Mouse (Mus musculus) midbrain, embryonic 15.5 days (tissue): ENCODE measurements around the gene Pitx3. TPM values are rescaled to one million over a fixed set of nuclear protein-coding genes. Genes with fewer than 3 reads are reported as not detected.
"Not testable (repeated sequence)": the region's sequence is repeated elsewhere in the genome, so short reads cannot be mapped to it uniquely, and the experiment has no call there.

Experiments used
- ATAC-seq: fragments of 200-750 bp; cut with Nextera tagmentation; replicated peaks from 2 replicates; pipeline ENCODE4 v1.8.0; 2017; ENCODE audit warnings: moderate TSS enrichment
- H3K27ac ChIP-seq: fragments of 300-500 bp; sonication (generic); 2 replicates; pipeline ENCODE4 v1.5.1; 2015; ENCODE audit warnings: mild to moderate bottlenecking, inconsistent platforms
- H3K27me3 ChIP-seq: fragments of 300-500 bp; sonication (generic); replicated peaks from 2 replicates; pipeline ENCODE4 v1.6.1; 2015; ENCODE audit warnings: inconsistent platforms
- H3K36me3 ChIP-seq: fragments of 300-500 bp; sonication (generic); replicated peaks from 2 replicates; pipeline ENCODE4 v1.6.1; 2015; ENCODE audit warnings: inconsistent platforms
- H3K4me1 ChIP-seq: fragments of 300-500 bp; sonication (generic); 2 replicates; pipeline ENCODE4 v1.6.1; 2015; ENCODE audit warnings: inconsistent platforms
- H3K4me2 ChIP-seq: fragments of 300-500 bp; sonication (generic); 2 replicates; pipeline ENCODE4 v1.6.1; 2015; ENCODE audit warnings: inconsistent platforms, mild to moderate bottlenecking, moderate library complexity
- H3K4me3 ChIP-seq: fragments of 300-500 bp; sonication (generic); 2 replicates; pipeline ENCODE4 v1.5.1; 2015; ENCODE audit warnings: mild to moderate bottlenecking, inconsistent platforms
- H3K9ac ChIP-seq: fragments of 300-500 bp; sonication (generic); 2 replicates; pipeline ENCODE4 v1.6.1; 2015; ENCODE audit warnings: mild to moderate bottlenecking, inconsistent platforms
- H3K9me3 ChIP-seq: fragments of 300-500 bp; sonication (generic); 2 replicates; pipeline ENCODE4 v1.6.1; 2016; ENCODE audit warnings: inconsistent platforms
- WGBS: fragments of 180-500 bp; shearing (Covaris S2); methylation state at CpG from one replicate; pipeline ENCODE4 v1.1.7; 2015; ENCODE audit warnings: mixed read lengths; 5-methylcytosine and 5-hydroxymethylcytosine counted together
- polyA plus RNA-seq: library from polyadenylated mRNA; unstranded; fragments of >200 nt; fragmentation: Nextera tagmentation; extraction: Ambion mirVana; gene quantifications from 2 replicates; pipeline ENCODE4 v1.2.1, GENCODE M21; 2015

Pitx3 gene
- polyA plus RNA-seq, 1 experiment from 2014 or later = 6.2 TPM

DNA sequence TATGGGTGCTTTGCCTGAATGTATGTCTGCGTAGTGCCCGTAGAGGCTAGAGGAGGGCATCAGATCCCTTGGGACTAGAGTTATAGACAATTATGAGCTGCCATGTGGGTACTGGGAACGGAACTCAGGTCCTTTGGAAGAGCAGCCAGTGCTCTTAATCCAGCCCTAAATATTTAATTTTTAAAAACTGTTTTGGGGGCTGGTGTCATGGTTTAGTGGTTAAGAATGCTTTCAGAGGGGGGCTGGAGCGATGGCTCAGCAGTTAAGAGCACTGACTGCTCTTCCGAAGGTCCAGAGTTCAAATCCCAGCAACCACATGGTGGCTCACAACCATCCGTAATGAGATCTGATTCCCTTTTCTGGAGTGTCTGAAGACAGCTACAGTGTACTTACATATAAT is 18.4 kb downstream of the Pitx3 start:
- not testable (repeated sequence) for H3K9me3 ChIP-seq, H3K36me3 ChIP-seq, H3K27ac ChIP-seq, H3K4me2 ChIP-seq, H3K9ac ChIP-seq, H3K4me1 ChIP-seq, ATAC-seq, H3K4me3 ChIP-seq
- H3K27me3 ChIP-seq = peaks cover 41% of the 10 kb centered on the region
- 80% methylated on average over 6 of the region's 6 CpGs for WGBS

DNA sequence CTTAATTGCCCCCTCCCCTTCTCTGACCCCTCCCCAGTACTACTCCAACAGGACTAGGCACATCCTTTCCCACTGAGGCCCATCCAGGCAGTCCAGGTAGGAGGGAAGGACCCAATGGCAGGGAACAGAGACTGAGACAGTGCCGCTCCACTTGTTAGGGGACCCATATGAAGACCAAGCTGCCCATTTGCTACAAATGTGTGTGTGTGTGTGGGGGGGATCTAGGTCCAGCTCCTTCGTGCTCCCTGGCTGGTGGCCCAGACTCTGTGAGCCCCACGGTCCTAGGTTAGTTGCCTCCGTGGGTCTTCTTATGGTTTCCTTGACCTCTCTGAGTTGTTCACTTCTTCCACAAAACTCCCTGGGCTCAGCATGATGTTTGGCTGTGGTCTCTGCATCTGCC is 21.8 kb downstream of the Pitx3 start:
- no peak overlapping the region for H3K4me2 ChIP-seq
- H3K4me3 ChIP-seq = no peak overlapping the region
- H3K27me3 ChIP-seq = peaks cover 13% of the 10 kb centered on the region
- H3K4me1 ChIP-seq = no peaks in the 10 kb centered on the region
- 90% methylated on average over 4 of the region's 4 CpGs for WGBS
- no peak overlapping the region for H3K9ac ChIP-seq
- no peaks in the 10 kb centered on the region for H3K36me3 ChIP-seq
- no peak for ATAC-seq
- H3K9me3 ChIP-seq = no peaks in the 10 kb centered on the region
- no peak overlapping the region for H3K27ac ChIP-seq

DNA sequence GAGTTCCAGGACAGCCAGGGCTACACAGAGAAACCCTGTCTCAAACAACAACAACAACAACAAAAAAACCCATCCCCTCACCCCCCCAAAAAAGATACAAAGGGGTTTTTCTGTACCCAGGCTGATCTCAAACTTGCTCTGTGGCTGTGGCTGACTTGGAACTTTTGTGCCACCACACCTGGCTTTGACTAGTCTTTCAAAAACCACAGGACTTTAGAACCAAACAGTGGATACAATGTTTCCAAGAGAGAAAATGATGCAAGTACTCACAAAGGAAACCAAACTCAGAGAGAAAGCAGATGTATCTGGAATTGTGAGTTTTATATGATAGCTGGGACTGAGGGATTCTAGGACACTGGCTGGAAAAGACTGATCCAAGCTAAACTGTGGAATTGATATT is 23.5 kb downstream of the Pitx3 start:
- Histone ChIP-seq H3K27ac (no peak overlapping the region), H3K9ac (no peak overlapping the region), H3K4me2 (no peak overlapping the region), H3K9me3 (no peaks in the 10 kb centered on the region), H3K27me3 (no peaks in the 10 kb centered on the region), H3K4me3 (no peak overlapping the region), H3K4me1 (no peaks in the 10 kb centered on the region), H3K36me3 (no peaks in the 10 kb centered on the region)
- ATAC-seq = no peak

DNA sequence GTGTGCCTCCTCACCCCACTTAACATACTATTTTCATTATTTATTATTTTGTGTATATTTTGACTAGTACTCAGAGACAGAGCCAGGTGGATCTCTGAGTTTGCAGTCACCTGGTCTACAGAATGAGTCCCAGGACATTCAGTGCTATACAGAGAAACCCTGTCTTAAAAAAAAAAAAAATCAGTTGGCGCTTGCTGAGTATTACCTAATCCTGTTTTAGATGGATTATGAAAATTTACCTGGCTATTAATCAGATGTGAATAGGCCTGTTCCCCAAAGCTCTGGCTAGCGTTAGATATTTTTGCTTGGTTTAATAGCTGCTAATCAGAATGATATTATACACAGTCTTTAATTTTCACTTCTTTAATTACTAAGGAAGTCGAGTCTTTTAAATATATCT is 24.2 kb downstream of the Pitx3 start:
- no peaks in the 10 kb centered on the region for H3K9me3 ChIP-seq
- H3K27me3 ChIP-seq = no peaks in the 10 kb centered on the region
- ATAC-seq = no peak
- 86% methylated on average over 3 of the region's 3 CpGs for WGBS
- H3K4me1 ChIP-seq = no peaks in the 10 kb centered on the region
- no peaks in the 10 kb centered on the region for H3K36me3 ChIP-seq
- H3K4me2 ChIP-seq = no peak overlapping the region
- H3K27ac ChIP-seq = no peak overlapping the region
- H3K4me3 ChIP-seq = no peak overlapping the region
- H3K9ac ChIP-seq = no peak overlapping the region

DNA sequence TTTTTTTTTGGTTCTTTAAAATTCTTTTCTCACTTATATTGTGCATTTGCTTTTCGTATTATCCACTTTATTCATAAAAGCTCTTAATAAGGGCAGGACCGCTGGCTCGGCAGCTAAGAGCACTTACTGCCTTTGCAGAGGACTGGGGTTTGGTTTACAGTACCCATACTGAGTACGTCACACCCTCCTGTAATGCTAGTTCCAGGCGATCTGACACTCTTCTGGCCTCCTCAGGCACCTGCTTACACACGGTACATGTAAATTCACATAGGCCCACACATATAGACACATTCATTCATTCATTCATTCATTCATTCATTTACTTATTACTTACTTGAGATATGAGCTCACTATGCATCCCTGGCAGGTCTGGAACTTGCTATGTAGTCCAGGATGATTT is 27.3 kb downstream of the Pitx3 start:
- H3K9me3 ChIP-seq = no peaks in the 10 kb centered on the region
- ATAC-seq = no peak
- H3K9ac ChIP-seq = no peak overlapping the region
- 79% methylated on average over 6 of the region's 6 CpGs for WGBS
- no peak overlapping the region for H3K27ac ChIP-seq
- H3K4me2 ChIP-seq = no peak overlapping the region
- no peak overlapping the region for H3K4me3 ChIP-seq
- H3K4me1 ChIP-seq = no peaks in the 10 kb centered on the region
- H3K27me3 ChIP-seq = no peaks in the 10 kb centered on the region
- H3K36me3 ChIP-seq = no peaks in the 10 kb centered on the region

DNA sequence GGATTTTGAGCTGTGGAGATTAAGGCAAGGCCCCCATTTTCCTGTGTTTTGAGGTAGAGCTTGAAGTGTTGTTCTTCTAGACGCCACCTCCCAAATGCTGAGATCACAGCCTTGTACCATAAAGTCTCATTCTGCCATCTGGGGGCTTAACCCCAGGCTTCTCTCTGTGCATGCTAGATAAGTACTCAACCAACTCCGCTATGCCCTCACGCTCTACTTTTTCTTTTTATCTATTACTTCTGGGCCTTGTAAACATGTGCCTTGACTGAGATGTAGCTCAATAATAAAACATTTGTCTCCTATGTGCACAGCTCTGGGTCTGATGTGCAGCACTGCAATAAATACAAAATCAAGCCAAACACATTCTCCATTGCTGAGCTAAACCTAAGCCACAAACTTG is 28.7 kb downstream of the Pitx3 start:
- 95% methylated on average over 3 of the region's 3 CpGs for WGBS
- no peaks in the 10 kb centered on the region for H3K36me3 ChIP-seq
- no peaks in the 10 kb centered on the region for H3K27me3 ChIP-seq
- no peak for ATAC-seq
- no peak overlapping the region for H3K27ac ChIP-seq
- no peak overlapping the region for H3K4me3 ChIP-seq
- no peak overlapping the region for H3K4me2 ChIP-seq
- no peaks in the 10 kb centered on the region for H3K9me3 ChIP-seq
- no peaks in the 10 kb centered on the region for H3K4me1 ChIP-seq
- no peak overlapping the region for H3K9ac ChIP-seq

DNA sequence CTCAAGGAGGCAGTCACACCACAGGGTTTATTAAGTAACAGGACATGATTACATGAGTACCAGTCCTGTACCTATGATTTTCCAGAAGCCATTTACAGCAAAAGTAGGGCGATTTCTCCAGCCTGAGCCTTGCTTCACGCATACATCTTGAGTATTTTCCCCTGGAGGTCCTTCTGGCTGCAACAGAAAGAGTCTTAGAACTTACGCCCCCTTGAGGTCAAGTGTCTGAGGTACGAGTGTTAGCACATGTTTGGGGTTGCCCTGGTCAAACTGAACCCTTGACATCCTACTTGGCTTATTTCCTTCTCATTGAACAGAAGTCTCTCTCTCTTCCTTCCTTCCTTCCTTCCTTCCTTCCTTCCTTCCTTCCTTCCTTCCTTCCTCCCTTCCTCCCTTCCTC is 33.5 kb downstream of the Pitx3 start:
- no peak overlapping the region for H3K9ac ChIP-seq
- no peaks in the 10 kb centered on the region for H3K36me3 ChIP-seq
- no peaks in the 10 kb centered on the region for H3K4me1 ChIP-seq
- no peaks in the 10 kb centered on the region for H3K27me3 ChIP-seq
- H3K4me2 ChIP-seq = no peak overlapping the region
- no peak overlapping the region for H3K4me3 ChIP-seq
- H3K27ac ChIP-seq = no peak overlapping the region
- WGBS = 63% methylated on average over 4 of the region's 4 CpGs
- H3K9me3 ChIP-seq = no peaks in the 10 kb centered on the region
- no peak for ATAC-seq

DNA sequence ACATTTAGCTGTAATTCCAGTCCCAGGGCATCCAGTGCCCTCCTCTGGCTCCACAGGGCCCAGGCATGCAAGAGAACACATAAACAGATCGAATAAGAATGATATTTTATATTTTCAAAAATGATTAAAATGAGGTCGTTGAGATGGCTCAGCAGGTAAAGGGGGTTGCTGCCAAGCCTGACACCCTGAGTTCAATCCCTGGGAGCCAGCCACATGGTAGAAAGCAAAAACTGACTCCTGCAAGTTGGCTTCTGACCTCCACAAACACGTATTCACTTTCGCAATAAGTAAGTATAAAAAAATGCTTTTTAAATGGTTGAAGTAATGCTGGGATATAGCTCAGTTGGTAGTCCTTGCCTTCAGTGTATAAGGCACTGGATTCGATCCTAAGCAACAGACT is 37.3 kb downstream of the Pitx3 start:
- H3K9ac ChIP-seq = no peak overlapping the region
- H3K36me3 ChIP-seq = no peaks in the 10 kb centered on the region
- no peaks in the 10 kb centered on the region for H3K27me3 ChIP-seq
- no peaks in the 10 kb centered on the region for H3K9me3 ChIP-seq
- no peak overlapping the region for H3K4me2 ChIP-seq
- no peaks in the 10 kb centered on the region for H3K4me1 ChIP-seq
- no peak for ATAC-seq
- H3K4me3 ChIP-seq = no peak overlapping the region
- H3K27ac ChIP-seq = no peak overlapping the region
- WGBS = 85% methylated on average over 5 of the region's 5 CpGs

DNA sequence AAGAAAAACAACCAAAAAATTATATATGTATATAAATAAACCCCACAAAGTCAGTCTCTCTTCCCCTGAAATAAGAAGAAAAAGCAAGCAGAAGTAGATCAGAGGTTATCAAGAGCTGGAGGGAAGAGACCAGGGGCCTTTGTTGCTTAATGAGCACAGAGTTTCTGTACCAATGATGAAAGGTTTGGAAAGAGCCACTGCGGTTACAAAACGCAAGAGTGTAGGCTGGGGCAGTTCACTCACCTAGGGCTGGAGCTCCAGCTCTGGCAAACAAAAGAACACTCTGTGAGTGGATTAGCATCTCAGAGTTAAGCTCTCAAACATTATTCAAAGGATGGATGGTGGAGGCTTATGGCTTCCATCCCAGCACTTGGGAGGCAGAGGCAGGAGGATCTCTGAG is 37.9 kb downstream of the Pitx3 start:
- Histone ChIP-seq H3K9ac (no peak overlapping the region), H3K36me3 (no peaks in the 10 kb centered on the region), H3K9me3 (no peaks in the 10 kb centered on the region), H3K27me3 (no peaks in the 10 kb centered on the region), H3K4me3 (no peak overlapping the region), H3K4me1 (no peaks in the 10 kb centered on the region), H3K4me2 (no peak overlapping the region), H3K27ac (no peak overlapping the region)
- WGBS = 88% methylated on average over 2 of the region's 2 CpGs
- no peak for ATAC-seq

DNA sequence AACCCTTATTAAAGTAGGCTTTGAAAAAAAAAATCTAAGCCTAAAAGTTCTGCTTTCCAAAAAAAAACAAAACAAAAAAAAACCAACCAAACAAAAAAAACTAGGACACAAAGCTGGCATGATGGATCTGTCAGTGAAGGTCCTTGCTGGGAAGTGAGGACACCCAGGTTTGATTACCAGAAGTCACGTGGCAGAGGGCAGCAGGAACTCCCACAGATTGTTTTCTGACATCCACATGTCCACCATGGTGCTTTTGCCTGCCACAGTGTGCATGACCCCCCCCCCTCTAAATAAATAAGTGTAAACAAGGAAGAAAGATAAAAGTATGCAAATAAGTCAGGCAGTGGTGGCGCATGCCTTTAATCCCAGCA is 44.0 kb downstream of the Pitx3 start:
- H3K4me1 ChIP-seq = no peaks in the 10 kb centered on the region
- no peak overlapping the region for H3K27ac ChIP-seq
- no peaks in the 10 kb centered on the region for H3K9me3 ChIP-seq
- H3K36me3 ChIP-seq = no peaks in the 10 kb centered on the region
- ATAC-seq = no peak
- H3K27me3 ChIP-seq = no peaks in the 10 kb centered on the region
- 77% methylated on average over 2 of the region's 2 CpGs for WGBS
- no peak overlapping the region for H3K4me2 ChIP-seq
- H3K4me3 ChIP-seq = no peak overlapping the region
- H3K9ac ChIP-seq = no peak overlapping the region

DNA sequence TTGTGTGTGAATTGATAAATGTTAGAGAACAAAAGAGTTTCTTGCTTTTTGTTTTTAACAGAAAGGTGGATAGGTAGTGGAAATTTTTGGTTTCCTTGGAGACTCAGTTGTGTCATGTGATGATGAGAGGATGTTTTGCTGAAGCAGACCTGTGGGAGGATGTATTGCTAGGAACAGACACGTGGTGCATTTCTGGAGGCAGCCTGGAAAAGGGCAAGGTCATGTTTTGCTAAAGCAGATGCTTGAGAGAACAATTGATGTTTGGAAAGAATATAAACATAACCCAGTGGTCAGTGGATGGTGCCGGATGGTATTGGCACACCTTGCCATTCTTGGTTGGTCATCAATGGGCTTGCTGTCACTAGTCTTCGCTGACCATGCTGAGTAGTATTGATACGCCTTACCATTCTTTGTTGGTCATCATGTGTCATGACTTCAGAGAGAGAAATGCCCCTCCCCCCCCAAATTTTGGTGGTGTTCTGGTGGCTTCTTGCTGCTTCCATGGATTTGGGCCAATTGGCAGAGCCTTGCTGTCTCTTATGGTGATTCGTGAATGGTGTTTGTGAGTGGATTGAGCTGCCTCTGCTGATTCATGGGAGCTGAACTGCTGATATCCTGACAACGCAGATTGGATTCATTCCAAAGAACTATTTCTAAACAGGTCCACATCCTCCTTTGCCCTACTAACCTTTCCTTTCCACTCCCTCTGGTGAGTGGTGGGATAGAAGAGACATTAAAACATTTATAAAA is 44.5 kb downstream of the Pitx3 start:
- no peak overlapping the region for H3K27ac ChIP-seq
- no peak overlapping the region for H3K9ac ChIP-seq
- H3K4me3 ChIP-seq = no peak overlapping the region
- no peaks in the 10 kb centered on the region for H3K27me3 ChIP-seq
- no peaks in the 10 kb centered on the region for H3K36me3 ChIP-seq
- no peaks in the 10 kb centered on the region for H3K4me1 ChIP-seq
- no peaks in the 10 kb centered on the region for H3K9me3 ChIP-seq
- no peak overlapping the region for H3K4me2 ChIP-seq
- WGBS = 84% methylated on average over 6 of the region's 6 CpGs
- ATAC-seq = no peak

DNA sequence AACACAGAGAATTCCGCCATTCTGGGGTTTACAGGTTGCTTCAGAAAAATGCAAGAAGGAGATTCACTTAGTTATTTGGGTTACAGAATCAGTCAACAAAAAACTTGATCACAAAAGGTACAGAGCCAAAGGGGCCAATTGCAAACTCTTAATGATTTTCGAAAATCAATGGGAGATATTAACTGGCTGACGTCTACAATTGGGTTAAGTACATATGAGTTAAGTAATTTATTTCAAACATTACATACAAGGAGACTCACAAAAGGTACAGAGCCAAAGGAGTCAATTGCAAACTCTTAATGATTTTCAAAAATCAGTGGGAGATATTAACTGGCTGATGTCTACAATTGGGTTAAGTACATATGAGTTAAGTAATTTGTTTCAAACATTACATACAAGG is 48.6 kb downstream of the Pitx3 start:
- Histone ChIP-seq H3K9ac (no peak overlapping the region), H3K27ac (no peak overlapping the region), H3K27me3 (no peaks in the 10 kb centered on the region), H3K4me1 (no peaks in the 10 kb centered on the region), H3K4me2 (no peak overlapping the region), H3K4me3 (no peak overlapping the region), H3K9me3 (no peaks in the 10 kb centered on the region), H3K36me3 (no peaks in the 10 kb centered on the region)
- WGBS = 93% methylated on average over 3 of the region's 3 CpGs
- no peak for ATAC-seq

DNA sequence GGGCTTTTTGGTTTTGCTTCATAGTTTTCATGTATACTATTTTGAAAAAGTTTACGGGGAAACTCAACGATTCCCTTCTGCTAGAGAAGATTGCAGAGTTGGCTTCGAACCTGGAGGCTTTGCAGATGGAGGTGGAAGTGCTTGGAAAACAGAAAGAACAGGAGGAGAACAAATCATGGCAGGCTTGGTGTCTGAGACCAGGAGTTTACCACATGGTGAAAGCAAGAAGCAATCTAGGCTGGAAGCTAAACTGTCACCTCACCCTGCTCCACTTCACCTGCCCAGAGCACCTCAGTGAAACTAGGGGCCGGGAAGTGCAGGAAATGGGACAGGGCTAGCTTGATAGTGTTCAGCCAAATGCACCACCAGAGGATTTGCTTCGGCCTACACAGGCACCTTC is 51.7 kb downstream of the Pitx3 start:
- ATAC-seq = no peak
- Histone ChIP-seq H3K9me3 (no peaks in the 10 kb centered on the region), H3K27me3 (no peaks in the 10 kb centered on the region), H3K36me3 (no peaks in the 10 kb centered on the region), H3K27ac (no peak overlapping the region), H3K4me1 (no peaks in the 10 kb centered on the region), H3K4me2 (no peak overlapping the region), H3K9ac (no peak overlapping the region), H3K4me3 (no peak overlapping the region)
- 82% methylated on average over 5 of the region's 5 CpGs for WGBS
